Mouse (Mus musculus) embryonic stem cell, embryonic (primary cell): ENCODE results near the gene Senp5.

Experiments used
- CTCF ChIA-PET, 4 experiments: fragments of 300-600 bp in 2 of 4; fragments of 350-600 bp in 2 of 4; sonication (Branson Sonifier 250); formaldehyde crosslinking; loops; one replicate each; lab custom pipeline; 2022; ENCODE audit warnings: inconsistent platforms in 2 of 4; lab: Charles Lee
- POLR2A ChIA-PET, 4 experiments: fragments of 300-600 bp in 2 of 4; fragments of 350-600 bp in 2 of 4; sonication (Branson Sonifier 250); formaldehyde crosslinking; loops; one replicate each; lab custom pipeline; 2022; ENCODE audit warnings: antibody characterized with exemption in 4 of 4, inconsistent platforms in 1 of 4; lab: Charles Lee

Gene Senp5

DNA sequence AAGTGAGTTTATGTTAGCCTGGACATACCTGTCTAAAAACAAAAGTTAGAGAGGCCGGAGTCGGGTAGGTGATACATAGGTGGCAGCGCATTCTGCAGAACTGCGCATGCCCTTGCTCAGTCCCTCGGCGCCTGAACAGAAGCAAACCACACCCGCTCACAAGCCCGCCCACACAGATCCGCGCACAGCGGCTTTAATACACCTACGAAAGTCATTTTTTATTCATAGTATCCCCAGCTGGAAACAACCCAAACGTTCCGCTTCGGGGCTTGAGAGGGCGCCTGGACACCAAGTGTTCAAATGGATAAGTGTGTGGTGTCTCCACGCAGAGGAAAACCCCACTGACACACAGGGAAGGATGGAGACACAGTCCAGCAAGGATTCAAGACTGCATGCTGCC is 71.8 kb downstream of the Senp5 start:
- ChIA-PET CTCF (interaction anchor here in 3 of 4 experiments (0.6 to 5.7 kb wide), 7 partner anchors 12 to 26 kb away, joined by 3 to 77 read pairs (median 5); no protein-coding TSS in a partner anchor), POLR2A (interaction anchor here in 3 of 4 experiments (0.9 to 5.3 kb wide), 9 partner anchors 10 to 71 kb away, joined by 3 to 45 read pairs (median 4); partner anchors contain the start of gene Senp5 (in 1 of the 3))

DNA sequence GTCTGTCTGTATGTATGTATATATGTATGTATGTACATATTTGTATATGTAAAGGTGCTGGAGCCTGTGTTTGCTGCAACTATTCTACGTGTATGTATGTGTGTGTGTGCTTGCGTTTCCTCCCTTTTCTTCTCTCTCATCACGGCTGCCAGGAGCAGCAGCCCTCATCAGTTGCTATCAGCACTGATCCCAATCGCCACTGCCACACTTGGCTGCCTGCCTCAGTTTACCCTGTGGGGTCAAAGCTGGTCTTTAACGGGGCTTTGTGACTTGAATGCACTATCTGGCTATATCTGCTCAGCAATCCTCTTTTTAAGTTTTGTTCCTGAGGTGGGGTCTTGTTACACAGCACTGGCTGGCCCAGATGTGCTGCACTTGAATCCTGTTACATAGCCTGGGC is 75.7 kb downstream of the Senp5 start:
- ChIA-PET CTCF (interaction anchor here in 2 of 4 experiments (1.2 to 5.8 kb wide), 2 partner anchors 9 to 17 kb away, joined by 3 to 24 read pairs; no protein-coding TSS in a partner anchor), POLR2A (interaction anchor here (0.5 to 1.8 kb wide), 8 partner anchors 8 to 75 kb away, joined by 3 to 8 read pairs (median 4); partner anchors contain the start of gene Senp5 (in 1 of the 4))

DNA sequence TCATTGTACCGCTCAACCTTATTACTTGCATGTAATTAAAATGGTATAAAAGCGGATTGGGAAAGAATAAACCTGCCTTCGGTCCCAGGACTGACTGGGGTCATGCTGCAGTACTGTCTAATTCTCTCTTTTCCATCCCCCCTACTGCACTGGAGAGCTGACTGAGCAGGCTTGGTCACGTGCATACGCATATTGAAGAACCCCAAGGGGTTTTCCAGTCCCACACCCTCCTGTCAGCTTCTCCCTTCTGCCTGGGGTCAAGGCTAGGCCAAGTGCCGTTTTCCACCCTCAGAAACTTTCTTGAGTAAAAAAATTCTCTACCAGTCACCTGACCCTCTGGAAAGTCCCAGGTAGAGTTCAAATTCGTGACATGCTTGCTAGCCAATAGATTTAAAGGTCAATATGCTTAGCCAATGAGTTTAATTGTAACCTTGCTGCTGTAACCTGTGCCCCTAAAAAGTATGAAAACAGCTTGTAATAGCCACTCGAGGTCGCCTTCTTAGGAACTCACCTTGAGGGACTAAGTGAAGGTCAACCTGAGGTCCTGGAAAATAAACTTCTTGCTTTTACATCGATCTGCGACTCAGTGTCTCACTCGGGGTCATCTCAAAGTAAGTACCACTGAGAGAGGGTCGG is 76.4 kb downstream of the Senp5 start:
- ChIA-PET CTCF (interaction anchor here in 3 of 4 experiments (1.1 to 5.8 kb wide), 3 partner anchors 8 to 21 kb away, joined by 3 to 24 read pairs (median 3); no protein-coding TSS in a partner anchor), POLR2A (interaction anchor here (0.5 to 1.8 kb wide), 12 partner anchors 9 to 76 kb away, joined by 3 to 8 read pairs (median 4); partner anchors contain the start of genes 0610012G03Rik (in 1 of the 4), Ncbp2 (in 1 of the 4) and Senp5 (in 1 of the 4))

DNA sequence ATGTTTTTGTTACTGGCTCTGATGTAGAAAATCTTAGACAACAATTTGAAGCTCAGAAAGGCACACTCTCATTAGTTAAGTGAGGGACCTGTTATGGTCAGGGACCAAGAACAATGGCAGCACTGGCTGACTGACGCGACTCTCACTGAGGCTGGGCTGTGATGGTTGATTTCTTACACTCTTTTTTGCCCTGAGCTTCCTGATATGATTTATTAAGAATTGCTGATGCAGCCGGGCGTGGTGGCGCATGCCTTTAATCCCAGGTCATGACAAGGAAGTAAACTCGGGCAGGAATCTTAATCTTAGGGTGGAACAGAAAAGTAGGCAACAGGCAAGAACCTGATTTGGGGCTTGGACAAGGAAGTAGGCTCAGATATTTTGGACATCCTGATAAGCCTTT is 77.0 kb downstream of the Senp5 start:
- CTCF ChIA-PET: interaction anchor here (0.7 to 5.8 kb wide), 6 partner anchors 8 to 20 kb away, joined by 3 to 24 read pairs (median 4); no protein-coding TSS in a partner anchor
- POLR2A ChIA-PET: interaction anchor here in 3 of 4 experiments (0.6 to 1.8 kb wide), 9 partner anchors 8 to 55 kb away, joined by 3 to 8 read pairs (median 6); partner anchors contain the start of genes 0610012G03Rik (in 1 of the 3), Ncbp2 (in 1 of the 3) and Pigz (in 1 of the 3)

DNA sequence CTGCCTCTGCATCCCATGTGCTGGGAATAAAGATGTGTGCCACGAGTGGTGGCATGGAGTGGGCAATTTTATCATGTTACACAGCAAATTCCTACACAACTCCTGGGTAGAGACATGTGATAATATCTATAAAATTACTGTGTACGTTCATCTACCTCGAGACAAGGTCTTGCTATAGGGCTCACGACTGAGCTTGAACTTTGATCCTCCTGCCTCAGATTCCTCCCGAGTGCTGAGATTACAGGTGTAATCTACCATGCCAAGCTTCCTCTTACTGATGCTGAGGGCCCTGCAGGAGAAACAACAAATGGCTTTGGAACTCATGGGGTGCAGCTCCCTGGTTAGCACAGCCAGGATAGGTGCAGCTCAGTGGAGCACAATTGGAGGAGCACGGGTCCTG is 78.7 kb downstream of the Senp5 start:
- CTCF ChIA-PET: interaction anchor here in 2 of 4 experiments (0.8 to 5.8 kb wide), 5 partner anchors 19 to 466 kb away, joined by 3 to 24 read pairs (median 3); no protein-coding TSS in a partner anchor
- POLR2A ChIA-PET: interaction anchor here in 3 of 4 experiments (0.5 to 1.6 kb wide), 10 partner anchors 8 to 425 kb away, joined by 3 to 6 read pairs (median 3); partner anchors contain the start of genes Pigz (in 1 of the 3) and Senp5 (in 1 of the 3)

DNA sequence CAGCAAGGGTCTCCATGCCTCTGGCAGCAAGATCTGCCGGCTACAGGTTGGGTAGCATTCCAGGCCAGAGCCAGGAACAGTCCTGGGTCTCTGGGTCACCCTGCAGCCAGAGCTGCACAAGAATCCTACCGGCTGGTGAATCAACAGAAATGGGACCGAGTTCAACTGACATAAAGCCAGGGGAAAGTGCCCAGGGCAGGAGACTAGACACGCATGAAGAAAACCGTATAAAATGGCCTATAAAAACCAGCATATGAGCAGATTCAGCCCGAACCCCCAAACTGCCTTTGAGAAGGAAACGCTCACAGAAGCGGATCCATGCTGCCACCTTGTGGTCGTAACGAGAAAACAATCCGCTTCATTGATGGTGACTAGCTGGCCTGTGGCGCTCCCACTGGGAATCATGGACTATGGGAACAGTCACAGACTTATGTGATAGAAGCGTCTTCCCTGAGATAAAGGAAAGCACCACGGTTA is 84.8 kb downstream of the Senp5 start:
- POLR2A ChIA-PET: interaction anchor here in 2 of 4 experiments (0.8 to 1.6 kb wide), 14 partner anchors 12 to 733 kb away, joined by 3 to 10 read pairs (median 3); partner anchors contain the start of genes Meltf (in 1 of the 2) and Pak2 (in 1 of the 2)
- CTCF ChIA-PET: interaction anchor here (0.5 to 3.0 kb wide), 52 partner anchors 8 to 725 kb away, joined by 3 to 31 read pairs (median 4); partner anchors contain the start of genes Meltf (in 4 of the 4) and Pigz (in 3 of the 4)

DNA sequence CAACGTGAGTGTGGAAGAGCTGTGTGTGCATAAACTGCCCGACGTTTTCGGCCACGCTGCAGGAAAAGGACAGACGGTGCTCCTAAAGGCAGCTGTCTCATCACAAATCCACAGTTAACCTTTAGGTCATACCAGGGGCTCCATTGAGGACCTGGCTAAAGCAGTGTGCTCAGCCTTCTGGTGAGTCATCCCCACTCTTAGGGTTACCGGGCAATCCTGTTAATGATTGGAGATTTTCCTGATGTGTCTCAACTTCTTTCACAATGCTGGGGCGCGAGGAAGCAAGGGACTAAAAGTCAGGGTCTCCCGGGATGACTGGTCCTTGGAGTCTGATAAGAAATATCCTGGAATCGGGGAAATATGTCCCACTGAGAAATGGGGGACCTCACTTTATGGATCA is 85.3 kb downstream of the Senp5 start:
- ChIA-PET CTCF (interaction anchor here (0.5 to 3.0 kb wide), 28 partner anchors 9 to 725 kb away, joined by 3 to 31 read pairs (median 5); partner anchors contain the start of genes Meltf (in 3 of the 4) and Pigz (in 2 of the 4)), POLR2A (interaction anchor here in 2 of 4 experiments (1.0 to 1.6 kb wide), 9 partner anchors 11 to 733 kb away, joined by 3 to 10 read pairs (median 3); partner anchors contain the start of gene Meltf (in 1 of the 2))

DNA sequence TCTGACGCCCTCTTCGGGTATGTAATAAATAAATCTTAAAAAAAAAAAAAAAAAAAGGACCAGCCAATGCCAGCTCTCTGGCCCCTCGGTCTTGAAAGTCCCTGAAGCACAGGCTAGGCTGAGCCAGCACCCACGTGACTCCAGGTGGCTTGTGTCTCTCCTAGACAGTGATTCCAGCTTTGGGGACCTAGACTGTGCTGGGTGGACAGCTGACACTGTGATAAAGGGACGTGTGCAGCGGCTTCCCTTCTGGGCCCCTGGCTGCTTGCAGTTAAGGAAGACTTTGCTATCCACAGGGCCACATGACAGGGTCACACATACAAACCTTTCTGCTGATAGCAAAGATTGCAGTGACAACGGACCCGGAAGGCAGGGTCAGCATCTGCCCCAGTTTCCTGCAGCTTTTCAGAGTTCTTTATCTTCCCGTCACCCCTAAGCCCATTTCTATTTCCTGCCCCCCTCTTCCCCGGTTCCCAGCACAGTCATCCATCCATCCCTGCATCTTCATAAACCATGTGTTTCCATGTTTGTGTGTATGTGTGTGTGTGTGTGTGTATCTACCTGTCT is 92.7 kb downstream of the Senp5 start:
- ChIA-PET POLR2A (interaction anchor here in 3 of 4 experiments (0.7 to 1.6 kb wide), 7 partner anchors 11 to 282 kb away, joined by 3 to 6 read pairs (median 3); no protein-coding TSS in a partner anchor), CTCF (interaction anchor here in 2 of 4 experiments (0.6 to 1.7 kb wide), 5 partner anchors 21 to 124 kb away, joined by 3 to 9 read pairs (median 4); partner anchors contain the start of gene Meltf (in 2 of the 2))
